Mouse (Mus musculus): ENCODE measurements around the gene Dleu7.

DNA sequence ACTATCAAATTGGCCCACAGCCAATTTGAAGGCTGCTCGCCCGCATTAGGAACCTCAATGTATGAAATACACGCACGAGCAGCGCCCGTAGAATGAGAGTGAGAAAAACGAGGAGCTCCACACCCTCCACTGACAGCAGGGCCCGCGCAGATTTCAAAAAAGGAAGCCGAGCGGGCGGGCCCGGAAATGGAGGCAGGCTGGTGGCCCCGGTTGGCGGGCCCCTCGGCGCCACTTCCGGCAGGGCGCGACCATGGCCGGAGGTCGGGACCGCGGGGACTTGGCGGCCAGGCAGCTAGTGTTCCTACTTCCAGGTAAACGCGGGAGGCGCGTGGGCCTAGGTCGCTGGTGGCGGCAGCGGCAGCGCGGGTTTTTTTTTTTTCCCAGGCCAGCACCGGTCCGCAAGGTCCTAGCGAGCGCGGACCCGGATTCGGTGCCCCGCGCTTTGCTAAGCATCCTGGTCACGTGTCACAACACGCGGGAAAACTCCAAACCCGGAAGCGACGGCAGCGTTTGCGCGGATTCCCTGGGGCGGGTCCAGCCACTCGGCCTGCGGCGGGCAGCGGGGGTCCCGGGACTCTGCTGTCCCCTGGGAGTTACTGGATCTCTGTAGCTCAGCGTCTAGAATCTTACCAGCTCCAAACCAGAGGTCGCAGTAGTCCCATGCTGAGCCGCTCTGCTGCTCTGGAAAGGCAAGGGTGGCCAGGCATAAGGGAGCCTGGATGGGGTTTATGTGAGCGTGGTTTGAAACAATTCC is 39.2 kb upstream of the Dleu7 start:
- TF ChIP-seq CTCF (IDR thresholded peaks at IDR 0.05; ENCODE audit: borderline replicate concordance, insufficient read depth, low read depth, low read length) (no peak), POLR2A (IDR thresholded peaks at IDR 0.05; ENCODE audit: borderline replicate concordance, insufficient read depth, low read length) (peak; percentile 10; the same call in 1 of the 2 replicates)
